In genomic region chr1:40055963-40056362, GRCm38 (mm10) we compare ENCODE assay signal across 18 mouse cellular contexts.
DNase-seq lines count a peak whose midpoint lies in the region.
"Had no signal": no experiment of that assay in that cellular context is flagged by ENCODE, and none has a peak within 500 bp of the region (broad histone marks: within the 10 kb centered on the region; RNA-seq: fewer than 3 reads in every experiment).

No protein-coding gene starts in this region.

- DNase-seq in frontal cortex, postnatal 36 days (ENCODE audit: low spot score in 2 of 2): peak; percentile 15 to 24
- DNase-seq in frontal cortex, postnatal 25 days (ENCODE audit: low spot score in 2 of 2): no peak
- peak; percentile 31 for DNase-seq in right cerebral cortex, postnatal 14 days
- DNase-seq in right cerebral cortex, postnatal 25 days: no peak
- DNase-seq in brain, adult 2 months (ENCODE audit: low read depth, low spot score): peak; percentile 43
- no peak for DNase-seq in urinary bladder, postnatal 25 days (ENCODE audit: low spot score)
- DNase-seq in ovary, postnatal 14 days (ENCODE audit: low spot score): no peak
- DNase-seq: adrenal gland, postnatal 25 days; cerebellum, adult 18-20 months; cerebellum, postnatal 10 days; kidney, adult 9 months; kidney, postnatal 10 days; liver; lung, adult 2 months; lung, postnatal 10 days; midbrain, embryonic 14.5 days; thymus, adult 18-20 months; thymus, postnatal 25 days had no signal

Comparison
In these comparisons a context has a peak if more than half of its experiments do, and no peak if none do; other contexts are left out.
1. DNase-seq: peak in frontal cortex, postnatal 36 days (2 of 2), right cerebral cortex, postnatal 14 days (single experiment) and brain, adult 2 months (single experiment); none in frontal cortex, postnatal 25 days (0 of 2), right cerebral cortex, postnatal 25 days (single experiment), urinary bladder, postnatal 25 days (single experiment) and ovary, postnatal 14 days (single experiment).